22 mouse cellular contexts compared by ENCODE assay signal in the genomic region with DNA sequence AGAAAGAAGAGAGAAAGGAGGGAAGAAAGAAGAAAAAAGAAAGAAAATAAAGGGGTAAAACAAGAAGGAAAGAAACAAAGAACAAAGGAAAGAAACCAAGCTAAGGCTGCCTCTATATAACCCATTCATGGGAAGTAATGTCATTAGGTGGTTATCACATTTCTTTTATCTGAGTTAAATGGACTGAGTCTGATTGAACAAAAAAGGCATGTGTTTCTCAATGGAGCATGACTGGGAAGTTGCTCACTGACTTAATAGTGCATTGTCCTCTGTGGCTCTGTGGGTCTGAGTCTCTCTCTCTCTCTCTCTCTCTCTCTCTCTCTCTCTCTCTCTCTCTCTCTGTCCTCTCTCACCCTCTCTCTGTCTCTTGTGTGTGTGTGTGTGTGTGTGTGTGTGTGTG.
DNase-seq lines count a peak whose midpoint lies in the region; ATAC-seq and TF ChIP-seq lines count a peak whose summit lies in the region.
"Had no signal": no experiment of that assay in that cellular context is flagged by ENCODE, and none has a peak within 500 bp of the region (broad histone marks: within the 10 kb centered on the region; RNA-seq: fewer than 3 reads in every experiment).

No protein-coding gene starts in this region.

- H3K4me3 ChIP-seq in hindbrain, embryonic 12.5 days, result no peak overlapping the region
- no peak overlapping the region for H3K4me3 ChIP-seq in hindbrain, postnatal 0 days (ENCODE audit: low read length)
- H3K4me3 ChIP-seq in midbrain, embryonic 13.5 days (replicated peaks), result no peak overlapping the region
- no peak overlapping the region for H3K4me3 ChIP-seq in midbrain, embryonic 10.5 days
- H3K4me3 ChIP-seq: intestine, embryonic 15.5 days; limb, embryonic 12.5 days; liver, embryonic 13.5 days; lung, embryonic 15.5 days had no signal

- no peaks in the 10 kb centered on the region for H3K9me3 ChIP-seq in hindbrain, embryonic 12.5 days (replicated peaks)
- no peaks in the 10 kb centered on the region for H3K9me3 ChIP-seq in hindbrain, postnatal 0 days (ENCODE audit: low read length)
- no peaks in the 10 kb centered on the region for H3K9me3 ChIP-seq in midbrain, embryonic 13.5 days
- H3K9me3 ChIP-seq in midbrain, embryonic 10.5 days (replicated peaks), result no peaks in the 10 kb centered on the region
- H3K9me3 ChIP-seq: intestine, embryonic 15.5 days; limb, embryonic 12.5 days; liver, embryonic 13.5 days; lung, embryonic 15.5 days had no signal

- DNase-seq in hindbrain, postnatal 0 days (ENCODE audit: low spot score), result no peak
- DNase-seq in midbrain, embryonic 10.5 days (ENCODE audit: low spot score), result no peak
- DNase-seq in embryo, embryonic 11.5 days (ENCODE audit: low read depth, low spot score), result peak; percentile 1
- DNase-seq in retina, embryonic 14.5 days (ENCODE audit: low spot score), result peak; percentile 76
- no peak for DNase-seq in frontal cortex, adult 2 months (ENCODE audit: extremely low spot score in 1 of 2, low spot score in 1 of 2)
- no peak for DNase-seq in urinary bladder, postnatal 4 days (ENCODE audit: low spot score in 2 of 2)
- DNase-seq: adrenal gland, postnatal 36 days; cerebellum, adult 8-10 months; gastrocnemius, postnatal 36 days; heart, postnatal 14 days; kidney, postnatal 36 days; liver, embryonic 13.5 days; spleen, adult 18-20 months; thymus, postnatal 14 days had no signal

- no peaks in the 10 kb centered on the region for H3K4me1 ChIP-seq in hindbrain, embryonic 12.5 days
- no peaks in the 10 kb centered on the region for H3K4me1 ChIP-seq in hindbrain, postnatal 0 days (ENCODE audit: insufficient read depth, low read length)
- no peaks in the 10 kb centered on the region for H3K4me1 ChIP-seq in midbrain, embryonic 13.5 days (replicated peaks)
- H3K4me1 ChIP-seq in midbrain, embryonic 10.5 days, result 0 out of 2 replicates have a peak, but pooled peaks cover 6% of the 10 kb centered on the region
- H3K4me1 ChIP-seq: intestine, embryonic 15.5 days; limb, embryonic 12.5 days; liver, embryonic 13.5 days; lung, embryonic 15.5 days had no signal

- TF ChIP-seq CTCF in hindbrain, postnatal 0 days (IDR thresholded peaks at IDR 0.05; ENCODE audit: low read depth), result no peak

- no peaks in the 10 kb centered on the region for H3K27me3 ChIP-seq in hindbrain, embryonic 12.5 days
- no peaks in the 10 kb centered on the region for H3K27me3 ChIP-seq in hindbrain, postnatal 0 days (ENCODE audit: insufficient read depth, low read length)
- no peaks in the 10 kb centered on the region for H3K27me3 ChIP-seq in midbrain, embryonic 13.5 days
- peaks cover 20% of the 10 kb centered on the region for H3K27me3 ChIP-seq in midbrain, embryonic 10.5 days (ENCODE audit: low read depth, poor library complexity, severe bottlenecking)
- H3K27me3 ChIP-seq: intestine, embryonic 15.5 days; limb, embryonic 12.5 days; liver, embryonic 13.5 days; lung, embryonic 15.5 days; Patski had no signal

- peak; percentile 92 for ATAC-seq in hindbrain, embryonic 12.5 days (ENCODE audit: low FRiP score)
- ATAC-seq in hindbrain, postnatal 0 days, result no peak
- ATAC-seq in midbrain, embryonic 13.5 days, result peak; percentile 45; the same call in 1 of the 2 replicates
- ATAC-seq: activated CD4-positive, CD25-positive, alpha-beta regulatory T cell, adult 4 months; intestine, embryonic 15.5 days; Patski had no signal

- H3K36me3 ChIP-seq in hindbrain, embryonic 12.5 days, result no peaks in the 10 kb centered on the region
- no peaks in the 10 kb centered on the region for H3K36me3 ChIP-seq in hindbrain, postnatal 0 days (ENCODE audit: insufficient read depth, low read length)
- H3K36me3 ChIP-seq in midbrain, embryonic 13.5 days, result no peaks in the 10 kb centered on the region
- no peaks in the 10 kb centered on the region for H3K36me3 ChIP-seq in midbrain, embryonic 10.5 days
- H3K36me3 ChIP-seq: intestine, embryonic 15.5 days; limb, embryonic 12.5 days; liver, embryonic 13.5 days; lung, embryonic 15.5 days had no signal

- no peak overlapping the region for H3K27ac ChIP-seq in hindbrain, embryonic 12.5 days
- no peak overlapping the region for H3K27ac ChIP-seq in hindbrain, postnatal 0 days
- no peak overlapping the region for H3K27ac ChIP-seq in midbrain, embryonic 13.5 days
- H3K27ac ChIP-seq in midbrain, embryonic 10.5 days (replicated peaks), result no peak overlapping the region
- H3K27ac ChIP-seq: intestine, embryonic 15.5 days; limb, embryonic 12.5 days; liver, embryonic 13.5 days; lung, embryonic 15.5 days had no signal

- H3K9ac ChIP-seq in hindbrain, embryonic 12.5 days, result no peak overlapping the region
- H3K9ac ChIP-seq in hindbrain, postnatal 0 days (replicated peaks; ENCODE audit: low read length), result no peak overlapping the region
- H3K9ac ChIP-seq in midbrain, embryonic 13.5 days (replicated peaks), result no peak overlapping the region
- H3K9ac ChIP-seq: intestine, embryonic 15.5 days; limb, embryonic 12.5 days; liver, embryonic 13.5 days; lung, embryonic 15.5 days had no signal

- H3K4me2 ChIP-seq in hindbrain, embryonic 12.5 days (replicated peaks), result no peak overlapping the region
- no peak overlapping the region for H3K4me2 ChIP-seq in hindbrain, postnatal 0 days (ENCODE audit: low read depth, low read length)
- H3K4me2 ChIP-seq in midbrain, embryonic 13.5 days (replicated peaks), result no peak overlapping the region
- H3K4me2 ChIP-seq: heart, embryonic 11.5 days; intestine, embryonic 15.5 days; limb, embryonic 12.5 days; liver, embryonic 13.5 days; lung, embryonic 15.5 days had no signal

Comparison
In these comparisons a context has a peak if more than half of its experiments do, and no peak if none do; other contexts are left out.
1. DNase-seq: peak in embryo, embryonic 11.5 days (single experiment) and retina, embryonic 14.5 days (single experiment); none in hindbrain, postnatal 0 days (single experiment), midbrain, embryonic 10.5 days (single experiment), frontal cortex, adult 2 months (0 of 2) and urinary bladder, postnatal 4 days (0 of 2).